Mouse (Mus musculus) embryo, embryonic 11.5 days (tissue): ENCODE measurements at regions not wholly inside any gene's neighbourhood (a gene's known extent, or its start where the extent isn't known, plus 50 kb on each side); places are given as distances from the start of the nearest gene placed in this dataset.

ENCODE experiments used
- DNase-seq: peaks from one replicate; pipeline ENCODE4 v3.0.0-alpha.2; 2012; ENCODE audit warnings: low read depth, low spot score

DNA sequence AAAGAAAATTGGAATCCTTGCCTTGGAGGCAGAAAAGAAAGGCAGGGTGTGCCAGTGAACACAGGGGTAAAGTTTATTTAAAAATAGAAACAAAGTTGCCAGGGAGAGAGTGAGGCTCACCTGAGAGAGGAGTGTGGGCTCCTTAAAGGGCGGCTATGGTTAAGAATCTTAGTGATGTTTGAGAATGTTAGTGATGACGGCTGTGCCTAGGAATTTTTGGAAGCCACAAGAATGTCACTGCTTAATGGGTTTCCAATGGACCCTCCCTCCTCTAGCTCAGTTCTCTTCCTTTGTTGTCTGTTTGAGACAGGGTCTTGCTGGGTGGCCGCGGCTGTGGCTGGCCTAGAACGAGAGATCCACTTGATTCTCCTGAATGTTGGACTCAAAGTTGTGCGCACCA, 106.3 kb upstream of the Hs6st1 start:
- DNase-seq: no peak

DNA sequence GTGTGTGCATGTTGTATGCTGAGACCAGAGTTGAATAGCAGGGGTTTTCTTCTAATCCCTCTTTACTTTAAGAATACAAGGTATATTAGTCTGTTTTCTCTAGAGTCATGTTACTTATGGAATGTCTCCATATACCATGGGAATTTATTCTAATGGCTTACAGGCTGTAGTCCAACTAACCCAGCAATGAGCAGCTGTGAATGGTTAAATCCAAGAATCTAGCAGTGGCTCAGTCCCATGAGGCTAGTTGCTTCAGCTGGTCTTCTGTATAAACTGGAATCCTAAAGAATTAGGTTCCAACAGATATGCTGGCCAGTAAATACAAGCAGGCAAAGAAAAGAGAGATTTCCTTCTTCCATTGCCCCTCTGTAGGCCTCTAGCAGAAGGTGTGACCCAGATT, 99.7 kb upstream of the Hs6st1 start:
- DNase-seq: no peak

GRCm38 (mm10) chr1:35971435-35972189, 96.6 kb upstream of the Hs6st1 start:
- DNase-seq: no peak

DNA sequence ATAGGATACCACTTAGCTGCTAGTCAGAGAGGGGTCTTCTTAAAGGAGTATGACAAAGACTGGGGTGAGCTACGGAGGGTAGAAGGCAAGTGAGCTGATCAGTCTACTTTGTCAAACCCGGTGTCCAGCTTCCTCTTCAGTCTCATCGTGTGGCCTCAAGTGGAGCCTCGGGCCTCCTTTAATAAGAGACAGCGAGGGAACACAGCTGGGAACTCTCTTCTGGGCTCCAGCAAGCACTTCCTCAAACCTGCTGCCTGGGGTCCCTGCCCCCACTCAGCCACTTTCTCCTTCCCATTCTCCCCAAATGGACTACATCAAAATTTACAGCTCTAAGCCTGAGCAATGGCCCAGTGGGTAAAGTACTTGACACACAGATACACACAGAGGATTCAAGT, 96.0 kb upstream of the Hs6st1 start:
- DNase-seq: no peak

DNA sequence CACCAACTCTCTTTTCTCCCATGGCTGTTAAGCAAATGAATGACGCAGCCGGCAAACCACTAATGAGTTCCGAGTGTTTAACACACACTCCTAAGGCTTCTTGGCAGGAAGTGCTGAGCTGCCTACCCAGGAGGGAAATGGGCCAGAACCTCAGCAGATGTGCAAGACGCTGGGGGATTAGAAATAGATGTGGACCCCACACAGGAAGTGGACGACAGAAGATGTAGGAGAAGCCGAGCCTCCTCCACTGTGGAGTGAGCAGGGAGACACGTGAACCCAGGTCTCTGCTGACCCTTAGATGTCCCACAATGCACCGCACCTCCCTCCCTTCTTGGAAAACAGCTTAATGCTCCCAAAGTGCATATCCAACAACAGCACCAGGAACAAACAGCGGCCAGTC, 94.8 kb upstream of the Hs6st1 start:
- no peak for DNase-seq

GRCm38 (mm10) chr1:35975611-35976208, 92.5 kb upstream of the Hs6st1 start:
- no peak for DNase-seq

DNA sequence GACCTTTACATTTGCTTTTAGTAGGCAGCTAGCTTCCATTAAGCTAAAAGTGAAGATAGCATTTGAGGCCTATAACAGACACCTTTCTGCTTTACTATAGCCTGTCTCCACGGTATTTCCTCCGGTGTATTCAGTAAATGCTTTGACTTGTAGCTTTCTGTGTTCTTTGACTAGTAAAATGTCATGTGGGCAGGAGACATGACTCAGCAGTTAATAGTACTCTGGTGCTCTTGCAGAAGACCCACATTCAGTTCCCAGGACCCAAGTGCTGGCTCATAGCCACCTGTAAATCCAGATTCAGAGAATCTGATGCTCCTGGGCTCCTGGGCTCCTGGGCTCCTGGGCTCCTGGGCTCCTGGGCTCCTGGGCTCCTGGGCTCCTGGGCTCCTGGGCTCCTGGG, 91.7 kb upstream of the Hs6st1 start:
- DNase-seq: no peak

GRCm38 (mm10) chr1:35978116-35978515, 90.1 kb upstream of the Hs6st1 start:
- no peak for DNase-seq

DNA sequence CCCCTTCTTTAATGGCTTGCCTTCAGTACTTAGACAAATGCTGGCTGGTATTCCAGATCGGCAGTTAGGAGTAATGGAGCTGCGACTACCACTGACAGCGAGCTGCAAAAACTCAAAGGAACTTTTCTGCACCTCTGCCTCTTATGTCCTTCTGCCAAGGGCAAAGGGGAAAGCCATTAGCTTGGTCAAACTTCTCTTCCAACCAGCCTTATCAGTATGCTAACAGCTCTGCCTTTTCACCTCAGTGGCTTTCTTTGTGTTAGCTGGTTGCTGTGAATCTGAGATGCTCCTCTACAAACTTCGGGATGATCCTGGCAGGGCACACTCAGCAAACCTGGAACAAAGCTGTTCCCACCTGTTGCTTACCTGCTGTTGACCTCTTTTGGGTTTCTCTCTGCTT, 89.4 kb upstream of the Hs6st1 start:
- no peak for DNase-seq

GRCm38 (mm10) chr1:35981226-35981625, 87.0 kb upstream of the Hs6st1 start:
- no peak for DNase-seq

DNA sequence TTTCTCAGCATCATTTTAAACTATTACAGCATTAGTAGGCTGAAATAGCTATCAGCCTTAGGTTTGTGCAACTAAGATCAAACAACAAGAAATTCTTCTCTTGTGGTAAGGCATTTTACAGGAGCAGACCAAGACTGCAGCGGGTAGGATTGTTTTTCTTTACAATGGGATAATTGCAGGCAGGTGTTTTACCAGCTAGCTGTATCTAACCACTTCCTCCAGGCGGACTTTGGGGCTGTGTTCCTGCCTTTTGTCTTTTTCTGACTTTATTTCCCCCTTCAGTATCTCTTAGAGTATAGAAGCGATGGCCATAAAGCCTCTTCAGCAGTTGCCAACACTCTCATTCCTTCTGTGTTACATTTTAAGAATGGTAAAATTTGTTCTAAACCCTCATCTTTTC, 84.8 kb upstream of the Hs6st1 start:
- no peak for DNase-seq

- DNase-seq: no peak
Observed at GRCm38 (mm10) chr1:35985318-35985717, 82.9 kb upstream of the Hs6st1 start.

- DNase-seq: no peak
Observed at GRCm38 (mm10) chr1:35986666-35987065, 81.5 kb upstream of the Hs6st1 start.

GRCm38 (mm10) chr1:35992227-35992909, 75.8 kb upstream of the Hs6st1 start:
- DNase-seq: no peak

DNA sequence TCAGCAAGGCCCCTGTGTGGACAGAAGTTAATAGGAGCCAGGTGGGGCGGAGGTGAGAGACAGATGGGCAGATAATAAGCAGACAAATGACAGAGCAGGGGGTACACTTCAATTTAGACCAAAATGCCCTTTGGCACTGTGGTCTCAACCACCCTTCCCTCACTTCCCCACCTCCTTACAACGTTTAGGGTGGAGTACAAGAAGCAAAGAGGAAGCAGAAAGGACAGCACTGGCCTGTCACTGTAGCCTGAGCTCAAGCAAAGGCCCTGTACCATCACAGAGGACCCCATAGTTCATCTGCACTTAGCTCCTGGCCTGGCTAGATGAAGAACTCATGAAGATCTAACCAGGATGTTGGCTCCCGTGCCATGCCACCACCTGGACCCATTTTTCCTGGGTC, 75.3 kb upstream of the Hs6st1 start:
- DNase-seq: no peak

DNA sequence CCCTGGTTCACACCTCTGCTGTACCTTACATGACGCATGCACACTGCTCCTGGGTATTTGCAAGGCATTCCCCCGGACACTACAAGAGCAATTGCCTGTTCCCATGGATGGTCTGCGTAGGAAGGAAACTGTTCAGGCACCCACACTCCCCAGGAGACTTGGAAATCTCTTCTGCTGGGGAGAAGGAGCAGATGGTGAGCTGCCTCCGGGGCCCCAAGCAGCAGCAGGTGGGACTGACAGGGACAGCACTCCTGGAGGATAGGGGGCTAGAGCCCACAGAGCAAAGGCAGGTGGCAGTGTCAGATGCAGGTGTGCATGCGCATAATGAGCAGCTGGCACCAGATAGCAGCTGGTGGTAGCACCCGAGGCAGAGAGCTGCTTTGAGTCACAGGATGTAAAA, 72.5 kb upstream of the Hs6st1 start:
- DNase-seq: no peak

GRCm38 (mm10) chr1:36001319-36001718, 66.9 kb upstream of the Hs6st1 start:
- no peak for DNase-seq

DNA sequence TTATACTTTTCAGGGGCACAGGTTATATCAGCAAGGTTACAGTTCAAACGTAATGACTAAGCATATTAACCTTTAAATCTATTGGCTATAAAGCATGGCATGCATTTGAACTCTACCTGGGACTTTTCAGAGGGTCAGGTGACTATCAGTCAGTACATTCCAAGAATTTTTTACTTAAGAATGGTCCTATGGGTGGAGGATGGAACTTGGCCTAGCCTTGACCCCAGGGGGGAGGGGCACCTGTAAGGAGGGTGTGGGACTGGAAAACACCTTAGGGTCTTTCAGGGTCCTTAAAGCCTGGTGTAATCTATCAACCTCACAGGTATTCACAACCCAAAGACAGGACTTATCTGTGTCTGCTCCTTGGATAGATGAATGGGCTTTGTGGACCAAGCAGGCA, 66.4 kb upstream of the Hs6st1 start:
- DNase-seq: no peak

DNA sequence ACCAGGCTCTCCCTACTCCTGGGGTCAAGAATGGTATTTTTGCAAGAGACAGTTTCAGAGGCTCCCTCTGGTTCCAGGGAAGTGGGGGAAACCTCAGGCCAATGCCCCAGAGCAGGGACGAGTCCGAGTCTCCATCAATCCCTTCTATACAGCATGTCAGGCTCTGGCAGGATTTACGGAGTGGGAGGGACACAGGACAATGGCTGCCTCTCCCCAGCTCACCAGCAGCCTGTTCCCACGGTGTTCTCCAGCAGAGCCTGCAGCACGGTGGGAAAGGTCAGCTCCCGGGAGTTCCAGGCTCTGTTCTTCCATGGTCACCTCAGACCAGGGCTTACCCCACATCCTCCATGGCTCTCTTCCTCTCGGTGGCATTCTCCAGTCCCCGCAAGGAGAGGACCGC, 64.6 kb upstream of the Hs6st1 start:
- no peak for DNase-seq

- DNase-seq: no peak
Observed at GRCm38 (mm10) chr1:36008598-36008997, 59.6 kb upstream of the Hs6st1 start.

GRCm38 (mm10) chr1:36009010-36009619, 59.1 kb upstream of the Hs6st1 start:
- no peak for DNase-seq

GRCm38 (mm10) chr1:36010151-36010550, 58.0 kb upstream of the Hs6st1 start:
- DNase-seq: no peak

DNA sequence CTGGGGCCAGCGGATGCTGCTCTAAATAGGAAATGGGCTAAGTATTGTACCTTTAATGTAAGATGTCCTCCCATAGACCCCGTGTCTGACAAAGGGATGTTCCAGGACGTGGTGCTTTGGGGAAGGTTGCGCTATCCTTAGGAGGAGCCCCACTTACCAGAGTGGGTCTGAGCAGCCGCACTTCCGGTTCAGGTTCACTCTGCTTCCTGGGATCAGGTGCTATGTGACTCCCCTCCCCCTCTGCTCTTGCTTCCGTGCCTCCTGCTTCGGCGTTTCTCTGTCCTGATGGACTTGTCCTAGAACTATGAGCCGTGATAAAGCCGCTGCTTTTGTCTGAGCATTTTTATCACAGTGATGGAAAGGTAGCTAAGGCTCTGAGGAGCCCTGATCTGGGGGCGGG, 57.4 kb upstream of the Hs6st1 start:
- DNase-seq: no peak
